Mouse (Mus musculus) cerebellum, postnatal 36 days (tissue): ENCODE measurements around the gene Tcf7.

Experiments
- DNase-seq, 2 experiments: peaks; one replicate each; pipeline ENCODE4 v3.0.0; 2021 to 2022; ENCODE audit warnings: mixed read lengths in 2 of 2

Gene Tcf7

GRCm38 (mm10) chr11:52282420-52282773 lies 417 bp downstream of the Tcf7 start:
- DNase-seq = no peak

GRCm38 (mm10) chr11:52281568-52282328 lies 1.1 kb downstream of the Tcf7 start:
- DNase-seq = no peak

- DNase-seq = no peak
Measured at GRCm38 (mm10) chr11:52280566-52281455, 2.0 kb downstream of the Tcf7 start.

- no peak for DNase-seq
Measured at GRCm38 (mm10) chr11:52279611-52280145, 3.1 kb downstream of the Tcf7 start.

GRCm38 (mm10) chr11:52278991-52279390 lies 3.8 kb downstream of the Tcf7 start:
- no peak for DNase-seq

GRCm38 (mm10) chr11:52278164-52278563 lies 4.7 kb downstream of the Tcf7 start:
- no peak for DNase-seq

GRCm38 (mm10) chr11:52277433-52278150 lies 5.2 kb downstream of the Tcf7 start:
- DNase-seq = no peak

- DNase-seq = no peak
Measured at GRCm38 (mm10) chr11:52276961-52277391, 5.8 kb downstream of the Tcf7 start.

GRCm38 (mm10) chr11:52275774-52276555 lies 6.8 kb downstream of the Tcf7 start:
- DNase-seq = no peak

GRCm38 (mm10) chr11:52275366-52275765 lies 7.4 kb downstream of the Tcf7 start:
- DNase-seq = no peak

- no peak for DNase-seq
Measured at GRCm38 (mm10) chr11:52274456-52275112, 8.2 kb downstream of the Tcf7 start.

GRCm38 (mm10) chr11:52273942-52274330 lies 8.9 kb downstream of the Tcf7 start:
- DNase-seq = no peak

- DNase-seq = no peak
Measured at GRCm38 (mm10) chr11:52273183-52273941, 9.5 kb downstream of the Tcf7 start.

GRCm38 (mm10) chr11:52272619-52273018 lies 10.2 kb downstream of the Tcf7 start:
- DNase-seq = no peak

GRCm38 (mm10) chr11:52271765-52272495 lies 10.9 kb downstream of the Tcf7 start:
- no peak for DNase-seq

GRCm38 (mm10) chr11:52269841-52270240 lies 13.0 kb downstream of the Tcf7 start:
- DNase-seq = no peak

- no peak for DNase-seq
Measured at GRCm38 (mm10) chr11:52268104-52268835, 14.5 kb downstream of the Tcf7 start.

- no peak for DNase-seq
Measured at GRCm38 (mm10) chr11:52267271-52267670, 15.5 kb downstream of the Tcf7 start.

- no peak for DNase-seq
Measured at GRCm38 (mm10) chr11:52265616-52266307, 17.1 kb downstream of the Tcf7 start.
